Mouse (Mus musculus) testis, adult 2 months (tissue): ENCODE data around the gene Gm5592.

Source experiments
- CTCF ChIP-seq: fragments of 200-500 bp; IDR thresholded peaks from 2 replicates; pipeline ENCODE4 v1.5.1; 2012; ENCODE audit warnings: low read depth, mild to moderate bottlenecking, inconsistent platforms, low read length, moderate library complexity; ENCODE audit not compliant: control insufficient read depth, insufficient read depth, insufficient replicate concordance
- POLR2A ChIP-seq: fragments of 200-500 bp; IDR thresholded peaks from 2 replicates; pipeline ENCODE4 v1.6.1; 2012; ENCODE audit warnings: low read depth, mild to moderate bottlenecking, inconsistent platforms, low read length, moderate library complexity; ENCODE audit not compliant: control insufficient read depth

DNA sequence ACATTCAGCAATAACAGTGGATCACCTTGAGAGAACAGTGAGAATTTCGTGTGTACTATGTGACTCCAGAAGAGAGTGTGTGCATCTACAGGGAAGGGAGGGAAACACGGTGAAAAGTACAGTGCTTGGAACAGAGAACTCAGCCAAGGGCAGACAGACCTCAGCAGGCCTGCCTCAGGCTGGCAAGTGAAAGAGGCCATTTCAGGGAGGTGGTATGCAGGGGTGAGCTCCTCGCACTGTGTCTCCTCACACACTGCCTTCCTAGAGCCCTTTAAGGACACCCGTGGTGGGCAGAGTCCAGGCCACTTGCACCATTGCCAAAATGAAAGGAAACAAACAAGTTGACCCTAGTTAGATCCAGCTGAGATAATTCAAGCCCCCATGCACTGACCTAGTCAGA lies 40.0 kb downstream of the Gm5592 start:
- TF ChIP-seq CTCF (no peak), POLR2A (no peak)
